Mouse (Mus musculus) brain, embryonic 14.5 days (tissue): ENCODE measurements at regions not wholly inside any gene's neighbourhood (a gene's known extent, or its start where the extent isn't known, plus 50 kb on each side); places are given as distances from the start of the nearest gene placed in this dataset.
A peak's percentile ranks its signal among the peaks of the same experiment; 100 is the strongest.
"Not testable (repeated sequence)": the region's sequence is repeated elsewhere in the genome, so short reads cannot be mapped to it uniquely, and the experiment has no call there.

ENCODE experiments used
- DNase-seq: peaks from one replicate; pipeline ENCODE4 v3.0.0-alpha.2; 2011; ENCODE audit warnings: low read depth
- CTCF ChIP-seq: fragments of 200-500 bp; IDR thresholded peaks from 2 replicates; pipeline ENCODE4 v1.5.1; 2012; ENCODE audit warnings: inconsistent platforms, mild to moderate bottlenecking, moderate library complexity, borderline replicate concordance; ENCODE audit not compliant: insufficient read depth, insufficient read length; ENCODE audit errors: extremely low read depth
- POLR2A ChIP-seq: fragments of 200-500 bp; IDR thresholded peaks from 2 replicates; pipeline ENCODE4 v1.6.1; 2012; ENCODE audit warnings: mild to moderate bottlenecking, inconsistent platforms, borderline replicate concordance; ENCODE audit not compliant: poor library complexity, insufficient read depth, insufficient read length, severe bottlenecking; ENCODE audit errors: extremely low read depth

DNA sequence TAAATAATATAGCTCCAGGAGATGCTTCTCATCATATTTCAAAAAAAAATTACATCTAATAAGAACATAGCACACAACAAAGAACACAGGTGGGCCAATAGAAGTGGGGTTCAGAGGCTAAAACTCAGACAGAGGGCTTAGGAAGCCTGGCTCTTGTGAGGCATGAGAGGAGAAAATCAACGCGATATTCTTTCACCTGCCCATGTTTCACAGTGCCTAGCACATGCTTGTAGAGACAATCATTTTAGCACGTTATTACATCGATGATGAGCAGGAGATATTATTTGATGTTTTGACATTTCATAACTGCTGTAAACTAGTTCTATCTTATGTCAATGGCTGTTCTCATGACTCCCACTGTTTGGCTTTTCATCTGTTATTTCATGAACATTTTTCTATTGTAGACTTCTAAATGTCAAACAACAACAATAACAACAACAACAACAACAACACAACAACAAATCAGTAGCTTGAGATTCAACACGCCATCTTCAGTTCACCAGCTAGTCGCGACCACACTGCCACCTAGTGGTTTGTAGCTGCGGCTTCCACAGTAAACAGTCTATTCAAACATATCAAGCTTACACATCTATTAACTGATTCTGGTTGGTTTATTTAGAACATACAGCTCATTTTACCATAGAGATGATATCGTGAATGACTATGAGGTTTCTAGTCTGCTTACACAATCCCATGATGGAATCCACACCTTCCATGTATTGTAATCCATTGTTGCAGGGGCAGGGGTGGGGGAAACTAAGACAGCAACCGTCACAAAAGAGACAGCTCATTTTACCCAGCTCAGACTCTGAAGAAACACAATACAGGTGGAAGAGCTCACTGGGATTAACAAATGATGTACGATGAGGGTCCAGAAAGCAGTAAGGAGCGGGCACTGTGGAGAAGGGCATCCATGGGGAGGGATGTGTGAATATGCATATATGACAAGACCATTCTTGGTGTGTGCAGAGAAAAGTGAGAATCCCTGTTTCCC lies 60.5 kb upstream of the Tmem200a start:
- DNase-seq, result peak; percentile 87
- no peak for TF ChIP-seq POLR2A
- TF ChIP-seq CTCF, result peak; percentile 80; the same call in 1 of the 2 replicates

DNA sequence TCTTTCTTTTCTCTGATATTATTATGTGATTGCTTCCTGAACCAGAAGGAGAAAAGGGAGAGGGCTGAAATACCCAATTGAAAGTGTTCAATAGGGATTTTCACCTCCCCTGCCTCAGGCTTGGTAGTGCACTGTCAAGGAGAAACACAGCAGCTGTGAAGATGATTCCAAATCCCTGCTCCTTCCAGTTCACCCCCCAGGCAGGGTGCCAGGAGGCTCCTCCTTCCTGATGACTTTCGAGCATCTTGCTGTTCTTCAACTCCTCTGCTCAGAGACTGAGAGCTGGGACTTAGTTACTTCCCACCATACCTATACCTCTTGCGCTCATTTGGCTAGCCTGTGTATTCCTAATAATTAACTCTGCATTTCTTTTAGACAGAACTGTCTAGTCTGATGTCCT lies 73.7 kb upstream of the Tmem200a start:
- DNase-seq, result no peak
- no peak for TF ChIP-seq CTCF

DNA sequence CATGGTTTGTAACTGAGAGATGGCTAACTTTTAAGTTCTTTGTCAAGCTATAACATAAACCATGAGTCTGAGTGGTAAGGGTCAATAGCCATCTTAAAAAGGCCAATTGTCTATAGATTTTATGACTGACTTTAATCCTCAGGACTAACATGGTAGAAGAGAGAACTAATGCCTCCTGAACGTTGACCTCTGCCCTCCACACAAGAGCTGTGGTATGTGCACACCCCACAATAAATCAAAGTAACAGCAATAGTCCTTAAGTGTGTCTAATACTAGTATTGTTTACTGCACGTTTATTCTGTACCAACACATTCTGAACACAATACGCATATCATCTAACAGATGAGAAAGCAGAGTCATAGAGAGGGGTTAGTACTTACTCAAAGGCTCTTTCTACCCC lies 70.7 kb upstream of the Samd3 start:
- no peak for DNase-seq
- TF ChIP-seq POLR2A (no peak), CTCF (no peak)

DNA sequence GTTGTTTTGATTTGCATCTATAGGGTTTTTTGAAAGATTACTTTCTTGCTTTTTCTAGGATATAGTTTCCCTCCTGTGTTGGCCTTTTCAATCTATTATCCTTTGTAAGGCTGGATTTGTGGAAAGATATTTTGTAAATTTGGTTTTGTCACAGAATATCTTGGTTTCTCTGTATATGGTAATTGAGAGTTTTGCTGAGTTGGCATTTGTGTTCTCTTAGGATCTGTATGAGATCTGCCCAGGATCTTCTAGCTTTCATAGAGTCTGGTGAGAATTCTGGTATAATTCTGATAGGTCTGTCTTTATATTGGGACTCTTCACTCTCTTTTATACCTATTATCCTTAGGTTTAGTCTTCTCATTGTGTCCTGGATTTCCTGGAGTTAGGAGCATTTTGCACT lies 68.4 kb upstream of the Samd3 start:
- not testable (repeated sequence) for DNase-seq

- TF ChIP-seq POLR2A (no peak), CTCF (no peak)
- no peak for DNase-seq
Observed at GRCm38 (mm10) chr10:26164531-26164930, 65.0 kb upstream of the Samd3 start.

DNA sequence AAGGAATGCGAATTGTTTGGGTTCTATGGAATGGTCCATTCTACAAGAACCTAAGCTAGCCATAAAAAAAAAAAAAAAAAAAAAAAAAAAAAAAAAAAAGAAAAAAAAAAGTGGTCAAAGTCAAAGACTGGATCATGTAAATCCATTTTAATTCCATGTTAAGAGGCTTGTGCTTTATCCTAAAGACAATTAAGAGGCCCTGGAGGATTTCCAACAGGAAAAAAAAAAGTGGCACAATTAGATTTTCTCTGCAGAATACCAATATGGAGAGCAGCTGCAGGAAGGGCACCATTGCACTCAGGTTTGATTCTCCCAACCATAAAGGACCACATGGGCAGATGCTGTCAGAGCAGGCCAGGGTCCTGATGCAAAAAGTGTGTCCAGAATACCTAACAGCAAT lies 51.9 kb upstream of the Samd3 start:
- no peak for TF ChIP-seq CTCF
- no peak for TF ChIP-seq POLR2A
- peak; percentile 47 for DNase-seq

DNA sequence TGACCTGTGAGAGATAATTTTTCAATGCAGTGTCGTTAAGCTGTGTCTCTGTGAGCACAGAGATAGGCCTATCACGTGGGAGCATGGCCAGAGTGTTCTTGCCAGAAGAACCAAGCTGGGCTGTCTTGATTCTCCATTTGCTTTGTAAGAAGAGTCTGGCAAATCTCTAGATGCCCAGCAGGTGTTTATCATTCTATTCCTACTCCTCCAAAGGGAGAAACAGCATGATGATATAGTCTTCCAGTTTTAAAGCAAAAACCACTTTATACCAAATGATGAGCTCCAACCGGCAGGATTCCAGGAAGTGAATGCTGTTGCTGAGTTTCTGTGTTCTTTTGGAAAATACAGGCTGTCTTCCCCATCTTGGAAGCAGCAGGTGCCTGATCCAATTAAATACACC lies 51.2 kb upstream of the Samd3 start:
- TF ChIP-seq CTCF, result no peak
- TF ChIP-seq POLR2A, result no peak
- DNase-seq, result peak; percentile 51
